Mouse (Mus musculus) forebrain, embryonic 11.5 days (tissue): ENCODE measurements around the gene Kank1. TPM values are rescaled to one million over a fixed set of nuclear protein-coding genes. Genes with fewer than 3 reads are reported as not detected.

Source experiments
- ATAC-seq: fragments of 200-750 bp; cut with Nextera tagmentation; replicated peaks from 2 replicates; pipeline ENCODE4 v1.8.0; 2017; ENCODE audit warnings: moderate TSS enrichment; ENCODE audit not compliant: low FRiP score
- DNase-seq: peaks from one replicate; pipeline ENCODE4 v3.0.0-alpha.2; 2017; ENCODE audit warnings: low spot score
- H3K27ac ChIP-seq: fragments of 300-500 bp; sonication (generic); 2 replicates; pipeline ENCODE4 v1.5.1; 2014; ENCODE audit warnings: low read depth, low read length
- H3K27me3 ChIP-seq: fragments of 300-500 bp; sonication (generic); 2 replicates; pipeline ENCODE4 v1.6.1; 2014; ENCODE audit warnings: mild to moderate bottlenecking, low read length, mixed read lengths; ENCODE audit not compliant: control insufficient read depth, insufficient read depth
- H3K36me3 ChIP-seq: fragments of 300-500 bp; sonication (generic); 2 replicates; pipeline ENCODE4 v1.6.1; 2014; ENCODE audit warnings: mild to moderate bottlenecking, low read length, moderate library complexity, mixed read lengths; ENCODE audit not compliant: control insufficient read depth, insufficient read depth
- H3K4me1 ChIP-seq: fragments of 300-500 bp; sonication (generic); replicated peaks from 2 replicates; pipeline ENCODE4 v1.6.1; 2014; ENCODE audit warnings: low read length, mixed read lengths; ENCODE audit not compliant: control insufficient read depth, insufficient read depth
- H3K4me2 ChIP-seq: fragments of 300-500 bp; sonication (generic); 2 replicates; pipeline ENCODE4 v1.6.1; 2014; ENCODE audit warnings: low read depth, mild to moderate bottlenecking, low read length, moderate library complexity, mixed read lengths; ENCODE audit not compliant: severe bottlenecking
- H3K4me3 ChIP-seq: fragments of 300-500 bp; sonication (generic); 2 replicates; pipeline ENCODE4 v1.5.1; 2014; ENCODE audit warnings: low read depth, low read length
- H3K9ac ChIP-seq: fragments of 300-500 bp; sonication (generic); 2 replicates; pipeline ENCODE4 v1.6.1; 2014; ENCODE audit warnings: low read length
- H3K9me3 ChIP-seq: fragments of 300-500 bp; sonication (generic); 2 replicates; pipeline ENCODE4 v1.6.1; 2016; ENCODE audit warnings: low read length, mixed read lengths; ENCODE audit not compliant: control insufficient read depth
- WGBS: fragments of 180-500 bp; shearing (Covaris S2); extraction: QIAGEN DNeasy Blood & Tissue Kit; methylation state at CpG from one replicate; pipeline ENCODE4 v1.1.7; 2014; 5-methylcytosine and 5-hydroxymethylcytosine counted together
- polyA plus RNA-seq: library from polyadenylated mRNA; unstranded; fragments of >200 nt; fragmentation: Nextera tagmentation; extraction: Ambion mirVana; gene quantifications from 2 replicates; pipeline ENCODE4 v1.2.1, GENCODE M21; 2014

Gene Kank1
- 9.6 and 15.3 TPM in 2 replicates for polyA plus RNA-seq

GRCm38 (mm10) chr19:25236596-25237491, at the start of gene Kank1:
TSS of gene Kank1 (plus strand) at chr19:25236975.
- peak within 1 kb of the TSS; percentile 70 for H3K27ac ChIP-seq
- H3K27me3 ChIP-seq, result peaks cover 3% of the 10 kb centered on the region
- WGBS, result under 1% methylated on average over 72 of the region's 76 CpGs
- DNase-seq, result peak; percentile 90
- H3K4me2 ChIP-seq, result peak within 1 kb of the TSS; percentile 99
- H3K4me1 ChIP-seq, result no peaks in the 10 kb centered on the region; the same call in 1 of the 2 replicates
- H3K4me3 ChIP-seq, result peak within 1 kb of the TSS; percentile 66
- peak; percentile 90 for ATAC-seq
- H3K36me3 ChIP-seq, result no peaks in the 10 kb centered on the region
- peak within 1 kb of the TSS; percentile 72 for H3K9ac ChIP-seq
- H3K9me3 ChIP-seq, result no peaks in the 10 kb centered on the region; the same call in 1 of the 2 replicates

DNA sequence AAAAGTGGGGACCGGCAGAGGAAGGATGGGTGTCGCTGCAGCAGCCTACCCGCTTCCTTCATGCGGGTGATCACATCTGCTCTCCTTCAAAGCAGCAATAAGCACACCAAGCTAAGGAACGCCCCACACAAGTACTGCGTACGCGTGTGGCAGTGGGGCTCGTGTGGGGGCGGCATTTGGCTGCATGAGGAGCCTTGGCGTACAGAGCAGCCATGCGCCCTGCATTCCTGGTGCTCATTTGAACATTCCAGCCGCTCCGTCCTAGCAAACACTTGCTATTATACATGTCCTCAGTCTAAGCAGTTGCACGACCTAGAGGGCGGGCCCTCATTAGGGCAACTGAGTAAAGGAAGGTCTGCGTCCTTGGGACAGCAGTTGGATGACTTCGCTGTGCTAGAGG, 49.1 kb upstream of the Kank1 start:
- Histone ChIP-seq H3K4me1 (no peaks in the 10 kb centered on the region), H3K27me3 (no peaks in the 10 kb centered on the region), H3K4me3 (no peak overlapping the region), H3K9ac (no peak overlapping the region), H3K27ac (no peak overlapping the region), H3K36me3 (no peaks in the 10 kb centered on the region), H3K9me3 (no peaks in the 10 kb centered on the region), H3K4me2 (no peak overlapping the region)
- DNase-seq, result no peak
- WGBS, result 84% methylated on average over 18 of the region's 18 CpGs
- no peak for ATAC-seq

GRCm38 (mm10) chr19:25193751-25194150, 43.0 kb upstream of the Kank1 start:
- ATAC-seq (no peak), DNase-seq (no peak)
- H3K27ac ChIP-seq, result no peak overlapping the region
- no peak overlapping the region for H3K9ac ChIP-seq
- no peak overlapping the region for H3K4me3 ChIP-seq
- H3K36me3 ChIP-seq, result no peaks in the 10 kb centered on the region
- H3K9me3 ChIP-seq, result no peaks in the 10 kb centered on the region
- WGBS, result 94% methylated on average over 9 of the region's 9 CpGs
- no peaks in the 10 kb centered on the region for H3K4me1 ChIP-seq
- no peaks in the 10 kb centered on the region for H3K27me3 ChIP-seq
- H3K4me2 ChIP-seq, result no peak overlapping the region

GRCm38 (mm10) chr19:25200081-25200860, 36.5 kb upstream of the Kank1 start:
- H3K4me1 ChIP-seq, result peaks cover 2% of the 10 kb centered on the region; the same call in 1 of the 2 replicates
- WGBS, result 82% methylated on average over 13 of the region's 13 CpGs
- H3K27ac ChIP-seq, result no peak overlapping the region

DNA sequence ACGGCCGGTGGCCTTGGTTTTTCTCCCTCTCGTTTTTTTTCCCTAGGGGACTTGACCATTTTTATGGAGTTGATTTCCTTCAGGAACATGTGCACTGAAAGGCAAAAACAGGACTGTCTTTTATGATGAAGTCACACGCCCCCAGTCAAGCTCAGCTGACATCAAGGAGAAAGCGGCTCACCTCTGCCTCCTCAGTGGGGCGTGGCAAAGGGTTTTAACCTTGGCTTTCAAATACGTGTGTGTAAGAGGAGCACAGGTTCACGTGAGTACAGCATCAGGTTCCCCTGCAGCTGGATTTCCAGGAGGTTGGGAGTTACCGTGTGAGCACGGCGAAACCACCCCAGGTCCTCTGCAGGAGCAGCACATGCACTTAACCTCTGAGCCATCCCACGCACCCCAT, 33.7 kb upstream of the Kank1 start:
- 85% methylated on average over 12 of the region's 12 CpGs for WGBS
- H3K27me3 ChIP-seq, result peaks cover 3% of the 10 kb centered on the region; the same call in 1 of the 2 replicates
- H3K36me3 ChIP-seq, result no peaks in the 10 kb centered on the region
- H3K27ac ChIP-seq, result no peak overlapping the region
- no peak for ATAC-seq
- H3K4me2 ChIP-seq, result no peak overlapping the region
- H3K4me1 ChIP-seq, result peaks cover 8% of the 10 kb centered on the region; the same call in 1 of the 2 replicates
- no peak overlapping the region for H3K9ac ChIP-seq
- no peak overlapping the region for H3K4me3 ChIP-seq
- DNase-seq, result no peak
- H3K9me3 ChIP-seq, result no peaks in the 10 kb centered on the region

More at GRCm38 (mm10) chr19:25200081-25200860, 36.5 kb upstream of the Kank1 start:
- Histone ChIP-seq H3K9ac (no peak overlapping the region), H3K9me3 (no peaks in the 10 kb centered on the region), H3K36me3 (no peaks in the 10 kb centered on the region), H3K27me3 (no peaks in the 10 kb centered on the region), H3K4me3 (no peak overlapping the region), H3K4me2 (no peak overlapping the region)
- DNase-seq, result no peak
- no peak for ATAC-seq

DNA sequence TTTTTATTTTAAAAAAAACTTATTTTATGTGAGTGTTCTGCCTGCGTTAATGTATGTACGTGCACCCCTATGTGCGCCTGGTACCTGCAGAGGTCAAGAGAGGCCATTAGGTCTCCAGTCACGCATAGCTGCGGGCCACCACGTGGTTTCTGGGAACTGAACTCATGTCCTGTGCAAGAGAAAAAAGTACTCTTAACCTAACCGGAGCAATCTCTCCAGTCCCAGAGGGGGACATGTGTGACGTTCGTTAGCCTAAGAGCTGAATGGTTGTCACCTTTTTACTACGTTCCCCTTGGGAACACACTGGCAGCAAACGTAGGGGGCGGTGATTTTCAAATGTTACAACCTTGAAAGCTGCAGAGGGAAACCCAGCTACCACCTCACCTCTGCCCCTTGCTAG, 29.8 kb upstream of the Kank1 start:
- DNase-seq (no peak), ATAC-seq (no peak)
- no peak overlapping the region for H3K27ac ChIP-seq
- H3K4me1 ChIP-seq, result peaks cover 12% of the 10 kb centered on the region; the same call in 1 of the 2 replicates
- no peak overlapping the region for H3K9ac ChIP-seq
- peaks cover 5% of the 10 kb centered on the region; the same call in 1 of the 2 replicates for H3K27me3 ChIP-seq
- H3K9me3 ChIP-seq, result no peaks in the 10 kb centered on the region
- H3K4me2 ChIP-seq, result no peak overlapping the region
- H3K36me3 ChIP-seq, result no peaks in the 10 kb centered on the region
- 63% methylated on average over 12 of the region's 12 CpGs for WGBS
- H3K4me3 ChIP-seq, result no peak overlapping the region

- peak; percentile 46 for ATAC-seq
- Histone ChIP-seq H3K9me3 (no peaks in the 10 kb centered on the region; the same call in 1 of the 2 replicates), H3K9ac (peak overlapping the region; percentile 50), H3K27me3 (peaks cover 5% of the 10 kb centered on the region; the same call in 1 of the 2 replicates), H3K27ac (no peak overlapping the region), H3K36me3 (no peaks in the 10 kb centered on the region), H3K4me3 (peak overlapping the region; percentile 2; the same call in 1 of the 2 replicates), H3K4me1 (peaks cover 12% of the 10 kb centered on the region; the same call in 1 of the 2 replicates), H3K4me2 (peak overlapping the region; percentile 46)
- 5% methylated on average over 23 of the region's 23 CpGs for WGBS
- DNase-seq, result peak; percentile 72
These were observed 28.9 kb upstream of the Kank1 start for GRCm38 (mm10) chr19:25207731-25208361.

DNA sequence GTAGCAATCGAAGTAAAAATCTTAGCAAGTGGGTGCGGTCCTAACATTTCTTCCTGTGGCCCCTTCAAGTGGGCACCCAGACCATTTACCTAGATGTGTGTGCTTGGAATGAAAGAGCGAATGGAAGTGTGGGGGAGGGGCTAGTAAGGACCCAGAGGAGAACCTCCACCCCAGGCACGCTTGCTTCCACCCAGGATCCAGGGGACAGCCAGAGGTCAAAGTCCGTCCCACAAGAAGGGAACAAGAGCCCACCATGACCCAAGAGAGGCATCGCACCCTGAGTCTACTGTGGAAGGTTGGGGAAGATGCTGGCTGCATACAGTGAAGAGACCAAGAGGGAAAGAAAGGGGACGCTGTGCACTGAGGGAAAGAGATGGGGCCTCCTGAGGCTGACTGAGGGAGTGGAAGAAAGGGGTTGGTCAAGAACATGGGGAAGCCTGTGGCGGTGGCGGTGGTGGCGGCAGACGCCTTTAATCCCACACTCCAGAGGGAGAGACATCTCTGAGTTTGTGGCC, 28.1 kb upstream of the Kank1 start:
- 53% methylated on average over 11 of the region's 11 CpGs for WGBS
- Histone ChIP-seq H3K9ac (no peak overlapping the region), H3K9me3 (no peaks in the 10 kb centered on the region; the same call in 1 of the 2 replicates), H3K4me1 (peaks cover 12% of the 10 kb centered on the region; the same call in 1 of the 2 replicates), H3K4me3 (no peak overlapping the region), H3K4me2 (no peak overlapping the region), H3K27ac (no peak overlapping the region), H3K27me3 (peaks cover 5% of the 10 kb centered on the region; the same call in 1 of the 2 replicates), H3K36me3 (no peaks in the 10 kb centered on the region)
- ATAC-seq (no peak), DNase-seq (no peak)
